Mouse (Mus musculus) Patski (cell line): ENCODE results near the gene Wdfy1. TPM values are rescaled to one million over a fixed set of nuclear protein-coding genes. Genes with fewer than 3 reads are reported as not detected.

Source experiments
- ATAC-seq: fragments of 100-300 bp; one replicate; pipeline ENCODE4 v1.8.0; 2021
- CTCF ChIA-PET: fragments of 350-600 bp; sonication (Branson Sonifier 250); formaldehyde crosslinking; loops from one replicate; lab custom pipeline; 2022; ENCODE audit warnings: inconsistent platforms; lab: Charles Lee
- POLR2A ChIA-PET: fragments of 350-600 bp; sonication (Branson Sonifier 250); formaldehyde crosslinking; loops from one replicate; lab custom pipeline; 2022; ENCODE audit warnings: antibody characterized with exemption, inconsistent platforms; lab: Charles Lee
- DNase-seq: peaks from one replicate; pipeline ENCODE4 v3.0.0-alpha.2; 2011; ENCODE audit warnings: low read depth, low spot score
- H3K27me3 ChIP-seq: fragments of 371-371 bp; one replicate; pipeline ENCODE4 v1.5.1; 2021
- CTCF ChIP-seq: fragments of 100-300 bp; IDR thresholded peaks from one replicate; pipeline ENCODE4 v1.5.1; 2021
- in situ Hi-C: fragments of 300-500 bp; cut with MboI; formaldehyde crosslinking; loops from 3 replicates; pipeline ENCODE4 v1.11.1; 2018; ENCODE audit warnings: low pct_unique_long_range_greater_than_20kb, mixed read lengths
- polyA plus RNA-seq: library from polyadenylated mRNA; unstranded; gene quantifications from one replicate; pipeline ENCODE4 v1.2.3, GENCODE M21; 2021

Gene Wdfy1
- polyA plus RNA-seq, 1 experiment from 2014 or later, result 37.1 TPM

DNA sequence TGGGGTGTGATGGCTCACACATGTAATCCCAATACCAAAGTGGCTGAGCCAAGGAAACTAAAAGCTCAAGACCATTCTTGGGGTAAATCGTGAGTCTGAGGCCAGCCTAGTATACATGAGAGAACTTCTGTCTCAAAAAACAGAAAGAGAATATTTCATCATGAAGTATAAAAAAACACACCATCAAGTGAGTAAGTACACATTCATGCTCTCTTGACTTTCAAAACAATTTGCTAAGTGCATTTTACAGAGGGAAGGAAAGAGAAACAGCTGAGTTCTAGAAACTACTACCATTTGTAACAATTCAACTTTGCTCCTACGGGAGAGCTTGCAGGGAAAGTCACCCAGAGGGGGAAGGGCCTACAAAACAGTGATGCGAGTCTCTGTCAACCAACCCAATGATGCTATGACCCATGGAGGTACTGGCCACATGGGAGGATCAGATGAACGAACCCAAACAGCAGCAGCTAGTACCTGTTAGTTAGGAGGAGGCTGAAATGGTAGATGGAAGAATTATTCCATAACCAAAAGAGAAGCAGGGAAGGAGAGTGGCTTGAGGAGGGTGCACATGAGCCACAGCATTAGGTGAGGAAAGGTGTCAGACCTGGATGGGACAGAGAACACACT, 23.1 kb downstream of the Wdfy1 start:
- POLR2A ChIA-PET, result no interaction called here
- no peak for DNase-seq
- in situ Hi-C loops, result no loop called here

DNA sequence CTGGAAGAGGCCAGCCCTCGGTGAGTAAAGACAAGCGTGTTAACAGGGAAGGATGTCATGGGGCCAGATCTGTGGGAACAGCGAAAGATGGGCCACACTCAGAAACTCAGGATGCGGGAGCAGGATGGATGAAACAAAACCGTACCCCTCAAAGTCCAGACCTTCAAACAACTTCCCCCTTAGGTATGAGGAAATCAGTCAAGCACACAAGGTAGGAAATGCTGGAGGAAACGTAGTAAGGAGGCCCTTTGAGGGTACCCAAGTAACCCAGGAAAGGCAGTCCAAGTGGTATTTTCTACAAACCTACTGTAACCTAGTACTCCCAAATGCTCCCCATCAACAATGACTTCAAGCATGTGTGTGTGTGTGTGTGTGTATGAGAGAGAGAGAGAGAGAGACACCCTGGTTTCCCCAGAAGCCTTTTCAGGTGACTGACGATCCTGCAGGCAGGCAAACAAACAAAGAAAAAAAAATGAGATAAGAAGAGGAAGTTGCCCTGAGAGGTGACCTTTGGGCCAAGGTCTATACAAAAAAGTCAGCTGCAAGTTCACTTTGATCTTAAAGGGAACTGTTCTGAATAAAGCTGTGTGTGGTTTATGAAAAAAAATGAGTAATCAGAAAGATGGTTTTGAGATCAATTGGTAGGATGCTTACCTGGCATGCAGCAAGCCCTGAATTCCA, 23.8 kb downstream of the Wdfy1 start:
- ChIA-PET POLR2A (no interaction called here), CTCF (no interaction called here)

More for the DNA sequence above, 23.1 kb downstream of the Wdfy1 start:
- TF ChIP-seq CTCF, result no peak
- H3K27me3 ChIP-seq, result no peaks in the 10 kb centered on the region
- ATAC-seq, result no peak
- CTCF ChIA-PET, result no interaction called here

DNA sequence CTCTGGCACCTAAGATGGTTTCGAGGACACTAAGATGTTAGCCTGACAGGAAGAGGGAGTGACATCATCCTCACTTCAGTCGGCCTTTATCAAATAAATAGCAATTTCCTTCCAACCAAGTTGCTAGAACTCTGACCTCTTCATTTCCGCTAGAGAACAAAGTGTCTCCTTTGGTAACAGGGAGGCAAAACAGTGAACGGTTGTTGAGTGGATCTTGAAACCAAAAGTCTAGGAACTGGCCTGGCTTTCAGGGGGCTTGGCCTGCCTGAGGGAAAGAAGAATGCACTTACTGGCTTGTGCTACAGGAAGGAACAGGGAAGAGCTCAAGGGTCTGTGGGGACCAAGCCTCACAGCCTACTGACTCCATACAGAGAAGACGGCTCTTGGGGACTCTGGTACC, 24.8 kb downstream of the Wdfy1 start:
- CTCF ChIA-PET, result no interaction called here
- TF ChIP-seq CTCF, result no peak

More for the DNA sequence above, 23.8 kb downstream of the Wdfy1 start:
- in situ Hi-C loops, result no loop called here
- no peaks in the 10 kb centered on the region for H3K27me3 ChIP-seq
- no peak for DNase-seq
- ATAC-seq, result no peak
- no peak for TF ChIP-seq CTCF

GRCm38 (mm10) chr1:79746056-79746455, 29.9 kb downstream of the Wdfy1 start:
- in situ Hi-C loops, result no loop called here
- no peak for TF ChIP-seq CTCF
- ChIA-PET POLR2A (interaction anchor here (1.1 kb wide), 1 partner anchor 10 kb away, joined by 6 read pairs; no protein-coding TSS in a partner anchor), CTCF (interaction anchor here (0.9 kb wide), 1 partner anchor 105 kb away, joined by 3 read pairs; no protein-coding TSS in a partner anchor)
- no peak for ATAC-seq
- no peak for DNase-seq
- H3K27me3 ChIP-seq, result no peaks in the 10 kb centered on the region

More for the DNA sequence above, 24.8 kb downstream of the Wdfy1 start:
- no peaks in the 10 kb centered on the region for H3K27me3 ChIP-seq
- DNase-seq (no peak), ATAC-seq (no peak)
- POLR2A ChIA-PET, result no interaction called here
- in situ Hi-C loops, result no loop called here

DNA sequence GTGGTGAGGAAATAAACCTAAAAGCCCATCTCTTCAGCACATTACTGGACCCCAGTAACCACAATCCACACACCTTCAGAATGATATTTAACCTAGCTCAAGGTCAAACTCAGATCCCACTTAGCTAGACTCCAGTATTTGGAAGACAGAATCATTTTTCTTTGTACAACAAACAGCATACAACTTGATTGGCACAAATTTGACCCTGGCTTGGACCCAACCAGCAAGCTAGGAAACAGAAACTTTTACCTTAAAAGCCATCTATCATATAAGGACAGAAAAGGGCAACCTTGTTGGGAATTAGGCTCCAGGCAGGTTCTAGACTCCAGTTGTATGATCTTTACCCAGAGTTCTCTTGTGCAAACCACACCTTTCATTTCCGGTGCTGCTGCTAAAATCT, 32.6 kb downstream of the Wdfy1 start:
- POLR2A ChIA-PET, result no interaction called here
- TF ChIP-seq CTCF, result no peak
- in situ Hi-C loops, result no loop called here
- ATAC-seq, result no peak
- H3K27me3 ChIP-seq, result no peaks in the 10 kb centered on the region
- DNase-seq, result no peak
- CTCF ChIA-PET, result no interaction called here

- in situ Hi-C loops, result no loop called here
- POLR2A ChIA-PET, result no interaction called here
- no peak for DNase-seq
- CTCF ChIA-PET, result no interaction called here
- ATAC-seq, result no peak
- no peak for TF ChIP-seq CTCF
- H3K27me3 ChIP-seq, result no peaks in the 10 kb centered on the region
Observed at GRCm38 (mm10) chr1:79742949-79743348, 33.0 kb downstream of the Wdfy1 start.

DNA sequence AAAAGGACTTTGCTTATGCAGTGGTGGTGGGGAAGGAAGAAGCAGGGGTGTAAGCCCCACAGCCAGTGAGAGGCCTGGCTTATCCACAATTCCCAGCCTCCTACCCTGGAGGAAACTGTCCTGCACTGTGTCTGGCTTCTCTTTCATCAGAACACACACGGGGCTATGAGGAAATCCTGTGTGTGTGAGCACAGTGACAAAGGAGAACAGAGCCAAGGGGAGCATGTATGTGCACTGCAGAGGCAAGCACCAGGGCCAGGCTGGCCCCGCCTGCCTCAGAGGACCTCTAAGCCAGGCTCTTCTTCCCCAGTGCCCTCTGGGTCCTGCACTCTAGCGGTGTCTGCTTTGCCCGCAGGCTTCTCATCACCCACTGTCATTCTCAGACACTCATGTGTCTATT, 34.9 kb downstream of the Wdfy1 start:
- TF ChIP-seq CTCF, result no peak
- ChIA-PET CTCF (no interaction called here), POLR2A (no interaction called here)
- ATAC-seq, result no peak
- in situ Hi-C loops, result no loop called here
- H3K27me3 ChIP-seq, result no peaks in the 10 kb centered on the region
- no peak for DNase-seq

DNA sequence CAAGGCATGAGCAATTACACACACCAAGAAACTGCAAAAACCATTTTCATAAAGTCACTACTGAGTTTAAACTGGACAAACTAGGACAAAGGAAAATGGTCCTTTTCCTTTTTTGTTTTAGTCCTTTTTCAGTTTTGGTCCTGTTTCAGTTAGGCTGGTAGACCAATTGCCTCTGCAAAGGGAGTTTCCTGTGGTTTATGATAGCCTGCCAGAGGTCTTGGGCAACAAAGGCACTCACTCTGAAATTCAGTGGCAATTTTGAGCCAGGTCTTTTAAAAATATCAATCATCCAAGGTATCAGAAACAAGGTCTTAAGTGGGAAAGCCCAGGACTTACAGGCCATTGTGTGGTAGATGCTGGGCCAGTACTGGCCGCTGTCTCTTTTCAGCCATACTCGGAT, 36.2 kb downstream of the Wdfy1 start:
- DNase-seq (no peak), ATAC-seq (no peak)
- no peak for TF ChIP-seq CTCF
- CTCF ChIA-PET, result interaction anchor here (1.3 kb wide), 1 partner anchor 18 kb away, joined by 4 read pairs; no protein-coding TSS in a partner anchor
- no peaks in the 10 kb centered on the region for H3K27me3 ChIP-seq
- POLR2A ChIA-PET, result no interaction called here
- in situ Hi-C loops, result no loop called here

DNA sequence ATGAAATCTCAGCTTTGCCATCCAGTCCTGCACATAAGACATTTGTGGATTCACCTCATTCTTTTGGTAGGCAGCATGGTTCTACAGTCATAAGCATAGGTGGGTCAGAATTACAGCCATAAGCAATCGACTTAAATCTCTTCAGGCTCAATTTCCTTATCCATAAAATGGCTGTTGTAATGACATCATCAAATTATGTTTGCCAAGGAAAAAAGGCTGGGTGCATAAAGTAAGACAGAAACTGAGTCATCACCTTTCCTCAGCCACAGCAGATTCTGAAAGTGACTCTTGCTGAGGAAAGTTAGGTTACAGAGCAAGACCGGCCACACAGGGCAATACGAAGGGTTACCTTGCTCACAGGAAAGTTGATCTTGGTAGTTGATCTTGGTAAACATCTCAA, 39.5 kb downstream of the Wdfy1 start:
- ATAC-seq, result no peak
- no peak for DNase-seq
- TF ChIP-seq CTCF, result no peak
- in situ Hi-C loops, result no loop called here
- ChIA-PET CTCF (no interaction called here), POLR2A (no interaction called here)
- no peaks in the 10 kb centered on the region for H3K27me3 ChIP-seq

- TF ChIP-seq CTCF, result no peak
- H3K27me3 ChIP-seq, result no peaks in the 10 kb centered on the region
- in situ Hi-C loops, result no loop called here
- POLR2A ChIA-PET, result no interaction called here
- no peak for ATAC-seq
- CTCF ChIA-PET, result no interaction called here
- DNase-seq, result no peak
Observed at GRCm38 (mm10) chr1:79734794-79735193, 41.1 kb downstream of the Wdfy1 start.

- in situ Hi-C loops, result no loop called here
Observed at GRCm38 (mm10) chr1:79714152-79714923, 61.6 kb downstream of the Wdfy1 start.

More at GRCm38 (mm10) chr1:79714152-79714923, 61.6 kb downstream of the Wdfy1 start:
- no peak for ATAC-seq
- H3K27me3 ChIP-seq, result no peaks in the 10 kb centered on the region
- no peak for DNase-seq
- ChIA-PET POLR2A (no interaction called here), CTCF (no interaction called here)
- no peak for TF ChIP-seq CTCF
